Mouse (Mus musculus) CH12.LX (cell line): Measurements from ENCODE around the gene Gm10681. TPM values are rescaled to one million over a fixed set of nuclear protein-coding genes. Genes with fewer than 3 reads are reported as not detected.
"Not testable (repeated sequence)": the region's sequence is repeated elsewhere in the genome, so short reads cannot be mapped to it uniquely, and the experiment has no call there.

Experiments
- DNase-seq: peaks from one replicate; pipeline ENCODE4 v3.0.0-alpha.2; 2013; ENCODE audit errors: extremely low read depth
- H3K27ac ChIP-seq: 2 replicates; pipeline ENCODE4 v1.5.1; 2012; ENCODE audit warnings: low read depth, mild to moderate bottlenecking, control low read depth, moderate library complexity; ENCODE audit not compliant: insufficient read depth
- H3K27me3 ChIP-seq: replicated peaks from 2 replicates; pipeline ENCODE3; 2012; ENCODE audit warnings: inconsistent platforms
- H3K36me3 ChIP-seq, 2 experiments: replicated peaks in 1 of 2; 2 replicates each; pipeline versions ENCODE3 to v1.6.1; 2012; ENCODE audit warnings: inconsistent platforms in 1 of 2, low read length in 1 of 2, mild to moderate bottlenecking in 1 of 2, mixed read lengths in 1 of 2, moderate library complexity in 1 of 2; ENCODE audit not compliant: control insufficient read depth in 1 of 2, insufficient read depth in 1 of 2
- H3K4me1 ChIP-seq, 2 experiments: 2 replicates each; pipeline ENCODE4 v1.6.1; 2012; ENCODE audit warnings: inconsistent platforms in 1 of 2, moderate library complexity in 1 of 2; ENCODE audit not compliant: insufficient read depth in 2 of 2, control insufficient read depth in 1 of 2
- H3K4me2 ChIP-seq: 2 replicates; pipeline ENCODE4 v1.6.1; 2012; ENCODE audit warnings: low read depth, mild to moderate bottlenecking, control low read depth; ENCODE audit not compliant: poor library complexity, insufficient read depth, severe bottlenecking
- H3K4me3 ChIP-seq, 3 experiments: fragments of 150-350 bp in 1 of 3; sonication (generic) in 1 of 3; replicated peaks in 1 of 3; 2 replicates each; pipeline versions ENCODE3 to v1.5.1; 2011 to 2012; ENCODE audit warnings: low read depth in 2 of 3, low read length in 2 of 3, mild to moderate bottlenecking in 2 of 3, moderate library complexity in 2 of 3, control low read depth in 1 of 3, improper control_type of control experiment in 1 of 3, inconsistent platforms in 1 of 3, mixed read lengths in 1 of 3; ENCODE audit not compliant: poor library complexity in 1 of 3
- H3K79me2 ChIP-seq: replicated peaks from 2 replicates; pipeline ENCODE4 v1.6.1; 2012; ENCODE audit warnings: mild to moderate bottlenecking, moderate library complexity; ENCODE audit not compliant: control insufficient read depth, poor library complexity, insufficient read depth, severe bottlenecking; ENCODE audit errors: extremely low read depth
- H3K9ac ChIP-seq: 2 replicates; pipeline ENCODE4 v1.6.1; 2012; ENCODE audit warnings: low read depth, mild to moderate bottlenecking, control low read depth, moderate library complexity; ENCODE audit not compliant: insufficient read depth
- H3K9me3 ChIP-seq: replicated peaks from 2 replicates; pipeline ENCODE3; 2012; ENCODE audit warnings: low read length, inconsistent platforms, mixed read lengths
- dilution Hi-C: fragments of 300-500 bp; cut with MboI; formaldehyde crosslinking; loops from 2 replicates; pipeline ENCODE4 v1.14.3; 2020; ENCODE audit warnings: low sequenced_read_pairs; ENCODE audit not compliant: extremely low pct_unique_long_range_greater_than_20kb, extremely low pct_ligation_motif_present
- in situ Hi-C: fragments of 300-500 bp; cut with MboI; formaldehyde crosslinking; loops from 3 replicates; pipeline ENCODE4 v1.14.3; 2019; ENCODE audit warnings: low sequenced_read_pairs, low pct_ligation_motif_present, low pct_unique_long_range_greater_than_20kb, mixed read lengths
- polyA plus RNA-seq: library from polyadenylated mRNA; unstranded; fragments of >175 nt; gene quantifications from 2 replicates; pipeline ENCODE4 v1.2.1, GENCODE M21; 2012; ENCODE audit warnings: low read depth; ENCODE audit not compliant: insufficient read length
- total RNA-seq, 2 experiments: library from RNA; depleted of rRNA; stranded (reverse); fragments of 300-350 nt in 1 of 2; fragments of >200 nt in 1 of 2; gene quantifications; 2 replicates each; pipeline ENCODE4 v1.2.3; 2012 to 2014

The Gm10681 gene
- total and polyA plus RNA-seq, 3 experiments: not detected

DNA sequence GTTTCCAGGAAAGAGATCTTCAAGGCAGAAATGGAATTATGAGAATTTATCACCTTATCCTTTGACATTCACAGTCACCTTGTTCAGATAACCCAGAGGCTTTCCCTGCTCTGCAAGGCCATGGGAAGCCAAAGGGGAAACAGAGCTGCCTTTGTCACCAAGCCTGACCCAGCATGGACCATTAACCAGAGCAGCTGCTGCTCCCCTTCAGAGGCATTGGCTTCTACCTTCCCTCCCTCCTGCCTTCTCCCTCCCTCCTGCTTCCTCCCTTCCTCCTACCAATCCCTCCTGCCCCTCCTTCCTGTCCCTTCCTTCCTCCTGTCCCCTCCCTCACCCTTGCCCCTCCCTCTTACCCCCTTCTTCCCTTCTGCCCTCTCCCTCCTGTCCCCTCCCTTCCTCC, 41.0 kb downstream of the Gm10681 start:
- H3K27ac ChIP-seq, H3K4me1 ChIP-seq, H3K27me3 ChIP-seq, dilution Hi-C loops, in situ Hi-C loops, H3K79me2 ChIP-seq, H3K9me3 ChIP-seq, H3K4me2 ChIP-seq, H3K9ac ChIP-seq, DNase-seq, H3K4me3 ChIP-seq, H3K36me3 ChIP-seq: not testable (repeated sequence)

DNA sequence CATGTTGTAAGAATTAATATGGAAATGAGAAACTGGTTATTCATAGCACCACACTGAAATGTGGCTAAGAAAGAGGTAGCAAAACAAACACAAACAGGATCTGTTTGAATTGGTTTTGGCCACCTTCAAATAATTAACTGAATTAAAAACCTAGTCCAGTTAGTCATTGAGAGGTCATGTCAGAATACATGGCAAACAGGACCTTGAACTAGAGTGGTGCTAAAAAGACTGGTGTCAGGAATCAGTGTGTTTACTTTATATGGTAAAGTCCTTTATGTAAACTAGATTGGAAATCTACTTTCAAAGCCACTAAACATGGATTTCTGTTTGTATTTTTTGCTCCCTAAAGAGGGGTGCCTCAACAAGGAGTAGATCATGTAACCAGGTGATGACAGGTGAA, 63.6 kb downstream of the Gm10681 start:
- DNase-seq, H3K4me2 ChIP-seq, H3K9ac ChIP-seq, H3K27ac ChIP-seq, H3K9me3 ChIP-seq, H3K4me3 ChIP-seq, H3K79me2 ChIP-seq, H3K36me3 ChIP-seq, H3K27me3 ChIP-seq, H3K4me1 ChIP-seq, in situ Hi-C loops, dilution Hi-C loops: not testable (repeated sequence)

GRCm38 (mm10) chr3:98524552-98524951, 64.1 kb downstream of the Gm10681 start:
- H3K9me3 ChIP-seq, in situ Hi-C loops, H3K9ac ChIP-seq, DNase-seq, dilution Hi-C loops, H3K4me3 ChIP-seq, H3K4me1 ChIP-seq, H3K4me2 ChIP-seq, H3K36me3 ChIP-seq, H3K27ac ChIP-seq, H3K27me3 ChIP-seq, H3K79me2 ChIP-seq: not testable (repeated sequence)

- H3K79me2 ChIP-seq, in situ Hi-C loops, H3K9me3 ChIP-seq, H3K4me2 ChIP-seq, H3K27ac ChIP-seq, dilution Hi-C loops, H3K4me3 ChIP-seq, H3K27me3 ChIP-seq, H3K4me1 ChIP-seq, H3K36me3 ChIP-seq, DNase-seq, H3K9ac ChIP-seq: not testable (repeated sequence)
These were observed 65.8 kb downstream of the Gm10681 start for GRCm38 (mm10) chr3:98522779-98523178.

DNA sequence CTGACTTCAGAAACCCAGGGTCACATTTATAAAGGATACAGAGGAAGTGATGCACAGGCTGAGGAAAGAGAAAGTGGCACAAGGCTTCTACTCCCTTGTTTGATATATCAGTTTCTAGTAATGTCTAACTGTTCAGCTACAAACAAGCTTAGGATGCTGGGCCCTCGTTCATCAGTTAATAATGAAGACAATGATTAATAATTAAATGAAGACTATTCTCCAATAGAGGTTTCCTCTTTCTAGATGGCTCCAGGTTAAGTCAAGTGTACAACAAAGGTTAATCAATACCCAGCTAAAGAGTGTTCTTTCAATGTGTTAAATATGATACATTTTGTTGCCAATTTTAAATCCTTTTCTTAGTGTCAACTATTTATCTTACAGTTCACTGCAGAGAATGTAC, 78.2 kb downstream of the Gm10681 start, which contains the start of gene Hsd3b4:
Gene Hsd3b4 (minus strand): TSS at position 101 of the 400 bp plus-strand sequence.
- H3K4me1 ChIP-seq, in situ Hi-C loops: not testable (repeated sequence)

DNA sequence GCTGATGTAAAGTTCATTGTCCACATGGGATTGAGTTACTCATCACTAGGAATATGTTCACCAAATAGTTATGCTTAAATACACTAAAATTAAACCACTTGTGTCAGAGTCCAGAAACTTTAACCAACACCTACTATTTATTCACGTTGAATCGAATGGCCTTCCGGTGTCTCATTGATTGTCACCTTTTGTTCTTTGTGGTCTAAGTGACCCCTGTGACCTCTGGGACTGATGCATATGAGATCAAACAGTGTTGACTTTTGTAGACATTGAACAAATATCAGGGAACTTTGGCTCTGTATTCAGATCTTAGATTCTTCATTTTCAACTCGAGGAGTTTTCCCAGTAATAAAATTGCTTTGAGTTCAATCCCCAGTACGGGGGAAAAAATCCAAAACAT, 81.4 kb downstream of the Gm10681 start:
- DNase-seq, dilution Hi-C loops, H3K4me2 ChIP-seq, H3K4me1 ChIP-seq, H3K79me2 ChIP-seq, in situ Hi-C loops, H3K36me3 ChIP-seq, H3K4me3 ChIP-seq, H3K27ac ChIP-seq, H3K27me3 ChIP-seq, H3K9me3 ChIP-seq, H3K9ac ChIP-seq: not testable (repeated sequence)

More for the DNA sequence above, 78.2 kb downstream of the Gm10681 start, which contains the start of gene Hsd3b4:
- H3K27me3 ChIP-seq, H3K9me3 ChIP-seq, DNase-seq, H3K27ac ChIP-seq, H3K79me2 ChIP-seq, H3K9ac ChIP-seq, H3K4me3 ChIP-seq, dilution Hi-C loops, H3K36me3 ChIP-seq, H3K4me2 ChIP-seq: not testable (repeated sequence)
